Mouse (Mus musculus): ENCODE data around the gene Gpr108.

- no peak for TF ChIP-seq GATA1 (IDR thresholded peaks at IDR 0.05; ENCODE audit: borderline replicate concordance, low read length)
- TF ChIP-seq FLI1 (IDR thresholded peaks at IDR 0.05; ENCODE audit: low read length): no peak
These were observed 1.2 kb upstream of the Gpr108 start, which contains the start of gene Trip10 for GRCm38 (mm10) chr17:57249186-57250181.

All from megakaryocyte, embryonic 14.5 days (primary cell).